Mouse (Mus musculus) CH12.LX (cell line): Measurements from ENCODE around the gene Gm20388. TPM values are rescaled to one million over a fixed set of nuclear protein-coding genes. Genes with fewer than 3 reads are reported as not detected.

ENCODE experiments used
- DNase-seq: peaks from one replicate; pipeline ENCODE4 v3.0.0-alpha.2; 2013; ENCODE audit errors: extremely low read depth
- H3K27ac ChIP-seq: 2 replicates; pipeline ENCODE4 v1.5.1; 2012; ENCODE audit warnings: low read depth, mild to moderate bottlenecking, control low read depth, moderate library complexity; ENCODE audit not compliant: insufficient read depth
- H3K27me3 ChIP-seq: replicated peaks from 2 replicates; pipeline ENCODE3; 2012; ENCODE audit warnings: inconsistent platforms
- H3K36me3 ChIP-seq, 2 experiments: replicated peaks in 1 of 2; 2 replicates each; pipeline versions ENCODE3 to v1.6.1; 2012; ENCODE audit warnings: inconsistent platforms in 1 of 2, low read length in 1 of 2, mild to moderate bottlenecking in 1 of 2, mixed read lengths in 1 of 2, moderate library complexity in 1 of 2; ENCODE audit not compliant: control insufficient read depth in 1 of 2, insufficient read depth in 1 of 2
- H3K4me1 ChIP-seq, 2 experiments: 2 replicates each; pipeline ENCODE4 v1.6.1; 2012; ENCODE audit warnings: inconsistent platforms in 1 of 2, moderate library complexity in 1 of 2; ENCODE audit not compliant: insufficient read depth in 2 of 2, control insufficient read depth in 1 of 2
- H3K4me2 ChIP-seq: 2 replicates; pipeline ENCODE4 v1.6.1; 2012; ENCODE audit warnings: low read depth, mild to moderate bottlenecking, control low read depth; ENCODE audit not compliant: poor library complexity, insufficient read depth, severe bottlenecking
- H3K4me3 ChIP-seq, 3 experiments: fragments of 150-350 bp in 1 of 3; sonication (generic) in 1 of 3; replicated peaks in 1 of 3; 2 replicates each; pipeline versions ENCODE3 to v1.5.1; 2011 to 2012; ENCODE audit warnings: low read depth in 2 of 3, low read length in 2 of 3, mild to moderate bottlenecking in 2 of 3, moderate library complexity in 2 of 3, control low read depth in 1 of 3, improper control_type of control experiment in 1 of 3, inconsistent platforms in 1 of 3, mixed read lengths in 1 of 3; ENCODE audit not compliant: poor library complexity in 1 of 3
- H3K79me2 ChIP-seq: replicated peaks from 2 replicates; pipeline ENCODE4 v1.6.1; 2012; ENCODE audit warnings: mild to moderate bottlenecking, moderate library complexity; ENCODE audit not compliant: control insufficient read depth, poor library complexity, insufficient read depth, severe bottlenecking; ENCODE audit errors: extremely low read depth
- H3K9ac ChIP-seq: 2 replicates; pipeline ENCODE4 v1.6.1; 2012; ENCODE audit warnings: low read depth, mild to moderate bottlenecking, control low read depth, moderate library complexity; ENCODE audit not compliant: insufficient read depth
- H3K9me3 ChIP-seq: replicated peaks from 2 replicates; pipeline ENCODE3; 2012; ENCODE audit warnings: low read length, inconsistent platforms, mixed read lengths
- BHLHE40 ChIP-seq: IDR thresholded peaks from 2 replicates; pipeline ENCODE4 v1.6.1; 2011; ENCODE audit warnings: mild to moderate bottlenecking, low read depth, low read length, improper control_type of control experiment
- CHD1 ChIP-seq: IDR thresholded peaks from 2 replicates; pipeline ENCODE4 v1.6.1; 2012; ENCODE audit warnings: low read depth, low read length, improper control_type of control experiment, inconsistent platforms
- CHD2 ChIP-seq: IDR thresholded peaks from 2 replicates; pipeline ENCODE4 v1.6.1; 2011; ENCODE audit warnings: low read length, improper control_type of control experiment
- CTCF ChIP-seq, 2 experiments: IDR thresholded peaks in 1 of 2; conservative IDR thresholded peaks in 1 of 2; 2 replicates each; pipeline ENCODE4 v1.5.1; 2011 to 2012; ENCODE audit warnings: low read depth in 2 of 2, low read length in 2 of 2, improper control_type of control experiment in 1 of 2, inconsistent platforms in 1 of 2, mild to moderate bottlenecking in 1 of 2, moderate library complexity in 1 of 2
- E2F4 ChIP-seq: IDR thresholded peaks from 2 replicates; pipeline ENCODE4 v1.6.1; 2011; ENCODE audit warnings: low read depth, low read length, improper control_type of control experiment; ENCODE audit not compliant: insufficient replicate concordance
- ELF1 ChIP-seq: IDR thresholded peaks from 2 replicates; pipeline ENCODE4 v1.6.1; 2014; ENCODE audit warnings: low read depth, mild to moderate bottlenecking, inconsistent platforms, low read length, improper control_type of control experiment
- EP300 ChIP-seq: IDR thresholded peaks from 2 replicates; pipeline ENCODE4 v1.6.1; 2011; ENCODE audit warnings: low read length, improper control_type of control experiment
- ETS1 ChIP-seq: conservative IDR thresholded peaks from 2 replicates; pipeline ENCODE4 v1.6.1; 2012; ENCODE audit warnings: low read depth, mild to moderate bottlenecking, inconsistent platforms, low read length, improper control_type of control experiment, moderate library complexity
- JUND ChIP-seq: conservative IDR thresholded peaks from 2 replicates; pipeline ENCODE4 v1.6.1; 2011; ENCODE audit warnings: low read depth, low read length, improper control_type of control experiment
- MAFK ChIP-seq: IDR thresholded peaks from 2 replicates; pipeline ENCODE4 v1.6.1; 2011; ENCODE audit warnings: low read length, improper control_type of control experiment; ENCODE audit not compliant: insufficient replicate concordance
- MAX ChIP-seq: IDR thresholded peaks from 2 replicates; pipeline ENCODE4 v1.6.1; 2011; ENCODE audit warnings: low read length, improper control_type of control experiment
- MEF2A ChIP-seq: IDR thresholded peaks from 2 replicates; pipeline ENCODE4 v1.6.1; 2014; ENCODE audit warnings: low read depth, mild to moderate bottlenecking, inconsistent platforms, low read length, improper control_type of control experiment, borderline replicate concordance
- MYC ChIP-seq: IDR thresholded peaks from 2 replicates; pipeline ENCODE4 v1.6.1; 2011; ENCODE audit warnings: low read depth, mild to moderate bottlenecking, improper control_type of control experiment, low read length
- PAX5 ChIP-seq: IDR thresholded peaks from 2 replicates; pipeline ENCODE4 v1.6.1; 2012; ENCODE audit warnings: low read length, inconsistent platforms, mixed read lengths
- POLR2A ChIP-seq: IDR thresholded peaks from 2 replicates; pipeline ENCODE4 v1.6.1; 2011; ENCODE audit warnings: low read depth, mild to moderate bottlenecking, improper control_type of control experiment, low read length
- POLR2AphosphoS2 ChIP-seq: IDR thresholded peaks from 2 replicates; pipeline ENCODE4 v1.6.1; 2011; ENCODE audit warnings: low read depth, low read length, improper control_type of control experiment
- RCOR1 ChIP-seq: conservative IDR thresholded peaks from 2 replicates; pipeline ENCODE4 v1.6.1; 2012; ENCODE audit warnings: low read depth, mild to moderate bottlenecking, inconsistent platforms, low read length, improper control_type of control experiment
- SIN3A ChIP-seq: IDR thresholded peaks from 2 replicates; pipeline ENCODE4 v1.6.1; 2012; ENCODE audit warnings: low read length, improper control_type of control experiment, inconsistent platforms
- SMC3 ChIP-seq: IDR thresholded peaks from 2 replicates; pipeline ENCODE4 v1.6.1; 2011; ENCODE audit warnings: low read depth, low read length, improper control_type of control experiment
- TBP ChIP-seq: conservative IDR thresholded peaks from 2 replicates; pipeline ENCODE4 v1.6.1; 2011; ENCODE audit warnings: low read depth, low read length, improper control_type of control experiment
- TCF12 ChIP-seq: IDR thresholded peaks from 2 replicates; pipeline ENCODE4 v1.6.1; 2014; ENCODE audit warnings: low read depth, mild to moderate bottlenecking, inconsistent platforms, low read length, improper control_type of control experiment
- UBTF ChIP-seq: IDR thresholded peaks from 2 replicates; pipeline ENCODE4 v1.6.1; 2012; ENCODE audit warnings: low read depth, mild to moderate bottlenecking, inconsistent platforms, low read length, improper control_type of control experiment, moderate library complexity
- USF2 ChIP-seq: conservative IDR thresholded peaks from 2 replicates; pipeline ENCODE4 v1.6.1; 2011; ENCODE audit warnings: low read depth, low read length, improper control_type of control experiment
- ZKSCAN1 ChIP-seq: IDR thresholded peaks from 2 replicates; pipeline ENCODE4 v1.6.1; 2012; ENCODE audit warnings: low read depth, inconsistent platforms, low read length, improper control_type of control experiment, borderline replicate concordance
- ZMIZ1 ChIP-seq: IDR thresholded peaks from 2 replicates; pipeline ENCODE4 v1.6.1; 2012; ENCODE audit warnings: low read depth, mild to moderate bottlenecking, inconsistent platforms, low read length, improper control_type of control experiment
- dilution Hi-C: fragments of 300-500 bp; cut with MboI; formaldehyde crosslinking; loops from 2 replicates; pipeline ENCODE4 v1.14.3; 2020; ENCODE audit warnings: low sequenced_read_pairs; ENCODE audit not compliant: extremely low pct_unique_long_range_greater_than_20kb, extremely low pct_ligation_motif_present
- in situ Hi-C: fragments of 300-500 bp; cut with MboI; formaldehyde crosslinking; loops from 3 replicates; pipeline ENCODE4 v1.14.3; 2019; ENCODE audit warnings: low sequenced_read_pairs, low pct_ligation_motif_present, low pct_unique_long_range_greater_than_20kb, mixed read lengths
- polyA plus RNA-seq: library from polyadenylated mRNA; unstranded; fragments of >175 nt; gene quantifications from 2 replicates; pipeline ENCODE4 v1.2.1, GENCODE M21; 2012; ENCODE audit warnings: low read depth; ENCODE audit not compliant: insufficient read length
- total RNA-seq, 2 experiments: library from RNA; depleted of rRNA; stranded (reverse); fragments of 300-350 nt in 1 of 2; fragments of >200 nt in 1 of 2; gene quantifications; 2 replicates each; pipeline ENCODE4 v1.2.3; 2012 to 2014

Gene Gm20388
- total and polyA plus RNA-seq, 3 experiments = 14.8 to 26.3 (median 22.2) TPM

GRCm38 (mm10) chr8:124351636-124352035 lies 4441.0 kb downstream of the Gm20388 start:
- Histone ChIP-seq H3K9ac (no peak overlapping the region), H3K27ac (no peak overlapping the region), H3K4me3 (no peak overlapping the region), H3K4me2 (no peak overlapping the region), H3K36me3 (no peaks in the 10 kb centered on the region), H3K4me1 (peaks cover 12 to 35% of the 10 kb centered on the region in 2 experiments), H3K79me2 (no peaks in the 10 kb centered on the region), H3K9me3 (no peaks in the 10 kb centered on the region), H3K27me3 (no peaks in the 10 kb centered on the region)
- TF ChIP-seq CTCF (conservative IDR thresholded peaks at IDR 0.05 in 1 of 2, IDR thresholded peaks at IDR 0.05 in 1 of 2; ENCODE audit: low read depth in 2 of 2, low read length in 2 of 2) = peak in 1 of 2 experiments; percentile 35; a peak in 2 of 4 replicates
- TF ChIP-seq MYC = no peak
- in situ Hi-C loops = loop anchor here (10.0 kb wide), 2 partner anchors 427 to 557 kb away; no protein-coding TSS in a partner anchor
- dilution Hi-C loops = no loop called here
- DNase-seq = no peak

DNA sequence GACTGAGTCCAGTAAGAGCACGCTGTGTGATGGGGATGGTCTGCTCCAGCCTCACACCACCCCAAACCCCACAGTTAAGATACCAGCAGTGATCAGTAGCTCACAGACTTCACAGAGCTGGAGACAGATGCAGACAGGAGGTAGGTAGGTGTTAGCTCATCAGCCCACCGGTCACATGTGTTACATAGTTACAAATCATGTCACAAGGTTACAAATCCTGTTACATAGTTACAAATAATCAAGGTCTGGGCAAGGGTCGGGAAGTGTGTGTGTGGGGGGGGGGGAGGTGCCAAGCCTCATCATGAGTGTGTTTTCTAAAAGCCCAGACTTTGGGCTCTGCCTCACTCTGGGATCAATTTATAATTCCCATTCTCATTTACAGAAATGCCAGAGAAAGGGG lies 4450.3 kb downstream of the Gm20388 start:
- dilution Hi-C loops (no loop called here), in situ Hi-C loops (no loop called here)
- Histone ChIP-seq H3K27me3 (no peaks in the 10 kb centered on the region), H3K79me2 (no peaks in the 10 kb centered on the region), H3K9ac (no peak overlapping the region), H3K27ac (no peak overlapping the region), H3K9me3 (no peaks in the 10 kb centered on the region), H3K4me1 (peaks cover 6 to 28% of the 10 kb centered on the region in 2 experiments), H3K4me3 (no peak overlapping the region), H3K4me2 (no peak overlapping the region), H3K36me3 (no peaks in the 10 kb centered on the region)
- no peak for DNase-seq
- TF ChIP-seq E2F4 = no peak
- TF ChIP-seq USF2 = no peak
- no peak for TF ChIP-seq BHLHE40

DNA sequence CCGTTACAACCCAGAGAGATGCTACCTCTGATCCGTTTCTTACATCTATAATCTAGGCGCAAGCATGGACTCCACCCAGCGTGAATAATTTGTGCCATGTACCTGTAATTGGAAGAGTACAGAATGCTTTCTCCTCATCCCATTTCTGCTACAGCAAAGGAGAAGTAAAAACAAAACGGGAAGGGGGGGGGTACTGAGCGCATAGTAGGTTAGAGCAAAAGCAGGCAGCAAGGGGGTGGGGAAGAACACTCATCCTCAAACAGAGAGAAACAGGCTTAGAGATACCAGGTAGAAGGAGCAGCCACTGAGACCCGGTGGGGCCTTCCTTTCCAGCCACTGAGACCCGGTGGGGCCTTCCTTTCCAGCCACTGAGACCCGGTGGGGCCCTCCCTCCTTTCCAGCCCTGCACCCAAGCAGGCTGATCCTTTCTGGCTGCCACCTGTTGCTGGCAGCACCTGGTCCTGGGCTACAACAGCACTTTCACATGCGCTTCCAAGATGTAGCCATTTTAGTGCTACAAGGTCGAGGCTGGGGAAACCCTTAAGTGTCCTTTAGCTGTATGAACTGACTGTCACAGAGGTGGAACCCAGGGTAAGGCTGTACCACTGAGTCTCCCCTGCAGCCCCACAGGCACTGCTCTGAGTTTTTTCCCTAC lies 4451.3 kb downstream of the Gm20388 start:
- H3K27me3 ChIP-seq = no peaks in the 10 kb centered on the region
- no peaks in the 10 kb centered on the region for H3K36me3 ChIP-seq
- no peak overlapping the region for H3K4me2 ChIP-seq
- peak; percentile 51 for DNase-seq
- dilution Hi-C loops (no loop called here), in situ Hi-C loops (no loop called here)
- H3K79me2 ChIP-seq = no peaks in the 10 kb centered on the region
- H3K4me1 ChIP-seq = peaks cover 6 to 28% of the 10 kb centered on the region in 2 experiments
- no peak overlapping the region for H3K27ac ChIP-seq
- H3K9ac ChIP-seq = no peak overlapping the region
- no peaks in the 10 kb centered on the region for H3K9me3 ChIP-seq
- H3K4me3 ChIP-seq = no peak overlapping the region
- TF ChIP-seq MYC = no peak
- no peak for TF ChIP-seq SIN3A
- TF ChIP-seq ZKSCAN1 = peak; percentile 83
- no peak for TF ChIP-seq CHD2
- TF ChIP-seq TCF12 = peak; percentile 72; the same call in 1 of the 2 replicates
- TF ChIP-seq EP300 = no peak
- no peak; the same call in 1 of the 2 replicates for TF ChIP-seq MEF2A
- TF ChIP-seq RCOR1 = no peak
- TF ChIP-seq BHLHE40 = no peak
- no peak for TF ChIP-seq POLR2A
- no peak for TF ChIP-seq PAX5
- no peak for TF ChIP-seq MAX
- TF ChIP-seq ETS1 = no peak; the same call in 1 of the 2 replicates
- 0 out of 2 replicates have a peak, but pooled peaks have one; percentile 29 for TF ChIP-seq UBTF
- no peak for TF ChIP-seq ELF1
- TF ChIP-seq TBP = no peak
- no peak for TF ChIP-seq CTCF (conservative IDR thresholded peaks at IDR 0.05 in 1 of 2, IDR thresholded peaks at IDR 0.05 in 1 of 2; ENCODE audit: low read depth in 2 of 2, low read length in 2 of 2)
- TF ChIP-seq MAFK = no peak
- no peak for TF ChIP-seq POLR2AphosphoS2
- TF ChIP-seq SMC3 = no peak
- TF ChIP-seq CHD1 = no peak
- TF ChIP-seq ZMIZ1 = no peak
- no peak for TF ChIP-seq JUND
